Mouse (Mus musculus) layer of hippocampus, adult 2 months (tissue): ENCODE data around the gene Dlx2. TPM values are rescaled to one million over a fixed set of nuclear protein-coding genes. Genes with fewer than 3 reads are reported as not detected.

Experiments used
- DNase-seq, 2 experiments: peaks; one replicate each; pipeline ENCODE4 v3.0.0; 2022; ENCODE audit warnings: low spot score in 2 of 2
- H3K27ac ChIP-seq: fragments of 200-600 bp; 2 replicates; pipeline ENCODE4 v1.8.1; 2022
- H3K4me3 ChIP-seq: fragments of 200-600 bp; 2 replicates; pipeline ENCODE4 v1.8.1; 2022; ENCODE audit warnings: mild to moderate bottlenecking
- CTCF ChIP-seq: fragments of 200-600 bp; conservative IDR thresholded peaks from 2 replicates; pipeline ENCODE4 v1.8.1; 2022; ENCODE audit warnings: antibody characterized with exemption, mild to moderate bottlenecking, moderate library complexity
- long read RNA-seq, 2 experiments: library from polyadenylated mRNA; stranded (forward); transcript quantifications; one replicate each; pipeline ENCODE4 v2.0.0; 2021; ENCODE audit warnings: borderline mapping rate in 2 of 2
- total RNA-seq, 2 experiments: library from RNA; stranded (reverse); gene quantifications; 2 replicates each; pipeline ENCODE4 v1.2.3; 2021

Dlx2 gene
- 1 to 10 TPM; 4.5 to 4.8 TPM for total RNA-seq
- long read RNA-seq, experiment 1, transcript Dlx2-201 (3 exons, 2,473 nt), result major isoform, 9 of 9 reads
- long read RNA-seq, experiment 1, partial matches to known transcripts, result 0 of 9 reads
- long read RNA-seq, experiment 1, other reads (novel, unspliced or antisense), result 0 of 9 reads
- long read RNA-seq, experiment 2, transcript Dlx2-201 (3 exons, 2,473 nt), result major isoform, 10 of 10 reads
- long read RNA-seq, experiment 2, partial matches to known transcripts, result 0 of 10 reads
- long read RNA-seq, experiment 2, other reads (novel, unspliced or antisense), result 0 of 10 reads

DNA sequence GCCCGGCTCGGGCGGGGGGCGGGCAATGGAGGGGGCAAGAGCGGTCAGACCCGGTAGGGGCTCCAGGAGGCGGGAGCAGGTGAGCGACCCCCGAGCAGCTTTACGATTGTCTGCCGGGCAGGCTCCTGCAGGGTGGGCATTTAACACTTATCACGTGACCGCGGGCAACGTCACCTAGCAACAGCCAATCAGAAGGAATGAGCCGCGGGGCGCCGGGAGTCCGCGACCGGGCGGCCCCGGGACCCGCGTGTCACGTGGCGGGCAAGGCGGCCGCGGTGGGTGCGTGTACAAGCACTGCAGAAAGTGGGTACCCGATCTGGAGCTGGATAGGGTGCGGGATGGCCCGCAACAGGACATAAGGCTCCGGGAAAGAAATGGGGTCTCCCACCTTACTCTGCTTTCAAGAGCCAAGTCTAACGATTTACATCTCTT is at the start of gene Dlx2:
TSS of gene Dlx2 (minus strand) at position 115 of the 432 bp plus-strand sequence.
- peak within 1 kb of the TSS; percentile 43 for H3K4me3 ChIP-seq
- TF ChIP-seq CTCF, result no peak
- H3K27ac ChIP-seq, result no peak within 1 kb of the TSS; the same call in 1 of the 2 replicates
- no peak for DNase-seq

DNA sequence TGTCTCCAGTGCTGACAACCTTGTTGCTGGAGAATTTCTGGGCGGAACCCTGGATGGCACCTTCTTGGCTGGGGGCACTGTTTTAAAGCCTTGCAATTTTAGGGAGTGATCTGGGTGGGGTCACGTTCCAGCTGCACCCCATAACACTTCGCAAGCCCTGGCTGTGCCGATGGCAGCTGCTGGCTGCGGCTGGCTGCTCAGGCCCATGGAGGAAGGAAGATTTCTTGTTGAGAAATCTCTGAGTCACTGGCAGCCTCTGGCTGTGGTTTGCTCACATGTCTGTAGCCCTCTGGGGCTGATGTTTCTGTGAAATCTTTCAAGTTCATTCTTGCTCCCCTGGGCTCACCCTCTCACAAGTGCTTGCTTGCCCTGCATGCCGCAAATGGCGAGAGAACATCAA is 47.9 kb upstream of the Dlx2 start:
- no peak for TF ChIP-seq CTCF
- Histone ChIP-seq H3K4me3 (no peak overlapping the region), H3K27ac (no peak overlapping the region)
- no peak for DNase-seq

DNA sequence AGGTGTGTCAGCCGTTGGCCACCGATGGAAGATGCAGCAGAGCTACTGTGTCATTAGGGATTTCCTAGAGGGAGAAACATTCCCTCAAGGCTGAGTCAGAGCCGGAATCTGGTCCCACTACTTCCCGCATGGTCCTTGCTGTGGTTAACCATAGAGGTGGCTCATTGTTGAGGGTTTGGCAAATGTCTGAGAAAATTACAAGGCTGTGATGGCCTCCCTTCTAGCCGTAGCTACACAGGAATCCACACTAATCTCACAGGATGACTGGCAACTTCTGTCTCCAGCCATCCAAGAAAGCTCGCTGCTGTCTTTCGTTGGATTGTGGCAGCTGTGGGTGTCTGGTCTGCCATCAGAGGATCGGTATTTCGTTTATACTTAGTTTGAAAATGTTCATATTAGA is 42.6 kb upstream of the Dlx2 start:
- no peak for DNase-seq
- TF ChIP-seq CTCF, result no peak
- no peak overlapping the region for H3K4me3 ChIP-seq
- no peak overlapping the region for H3K27ac ChIP-seq

DNA sequence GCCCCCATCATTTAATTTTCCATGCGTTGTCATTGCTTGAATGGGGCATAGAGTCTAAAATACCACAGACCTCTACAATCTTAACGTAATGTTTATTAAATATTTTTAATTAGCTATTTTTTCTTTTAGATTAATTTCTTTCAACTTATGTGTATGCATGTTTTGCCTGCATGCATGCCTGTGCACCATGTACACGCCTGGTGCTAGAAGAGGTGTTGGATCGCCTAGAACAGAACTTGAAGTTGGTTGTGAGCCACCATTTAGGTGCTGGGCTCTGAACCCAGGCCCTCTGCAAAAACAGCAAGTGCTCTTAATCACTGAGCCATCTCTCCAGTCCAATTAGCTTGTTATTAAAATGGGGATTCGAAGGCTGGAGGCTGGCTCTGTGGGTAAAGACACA is 34.9 kb upstream of the Dlx2 start:
- no peak for TF ChIP-seq CTCF
- peak overlapping the region; percentile 53 for H3K4me3 ChIP-seq
- H3K27ac ChIP-seq, result peak overlapping the region; percentile 70; the same call in 1 of the 2 replicates
- no peak for DNase-seq

DNA sequence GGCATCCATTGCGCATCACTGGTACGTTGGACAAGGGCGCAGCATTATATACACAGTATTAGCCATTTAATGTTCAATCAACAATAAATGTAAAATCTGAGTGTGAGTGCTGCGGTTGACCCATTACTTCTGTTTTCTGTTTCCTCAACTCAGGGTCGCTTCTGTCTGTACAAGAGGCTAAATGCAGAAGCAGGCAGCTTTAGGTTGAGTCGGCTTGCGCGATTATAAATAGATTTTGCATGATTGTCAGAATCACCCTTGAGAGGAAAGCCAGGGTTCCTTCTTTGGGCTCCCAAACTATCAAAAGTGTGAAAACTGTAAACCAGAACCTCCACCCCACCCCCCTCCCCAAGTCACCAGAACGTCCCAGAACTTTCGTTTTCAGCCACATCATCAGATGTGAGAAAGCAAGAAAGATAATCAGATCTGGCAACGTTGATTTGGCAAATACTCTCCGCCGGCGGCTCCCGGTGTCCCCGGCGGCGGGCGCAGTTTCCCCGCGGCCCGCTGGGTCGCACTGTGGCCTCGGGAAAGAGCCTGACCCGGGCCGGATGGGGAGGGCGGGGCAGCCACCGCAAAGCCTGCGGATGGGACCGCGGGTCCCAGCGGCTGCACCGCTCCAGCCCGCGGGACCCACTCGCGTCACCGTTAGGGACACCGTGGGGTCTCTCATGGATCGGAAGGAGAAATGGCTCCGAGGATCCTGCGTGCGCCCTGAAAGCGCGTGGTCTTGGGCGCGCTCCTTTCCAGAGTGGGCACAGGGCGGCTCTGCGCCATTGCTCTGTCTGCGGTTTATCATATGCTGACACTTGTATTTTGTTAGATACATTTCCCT is 34.3 kb upstream of the Dlx2 start:
- Histone ChIP-seq H3K27ac (peak overlapping the region; percentile 70), H3K4me3 (peak overlapping the region; percentile 53)
- TF ChIP-seq CTCF, result peak; percentile 81
- DNase-seq, result peak; percentile 23 to 65

DNA sequence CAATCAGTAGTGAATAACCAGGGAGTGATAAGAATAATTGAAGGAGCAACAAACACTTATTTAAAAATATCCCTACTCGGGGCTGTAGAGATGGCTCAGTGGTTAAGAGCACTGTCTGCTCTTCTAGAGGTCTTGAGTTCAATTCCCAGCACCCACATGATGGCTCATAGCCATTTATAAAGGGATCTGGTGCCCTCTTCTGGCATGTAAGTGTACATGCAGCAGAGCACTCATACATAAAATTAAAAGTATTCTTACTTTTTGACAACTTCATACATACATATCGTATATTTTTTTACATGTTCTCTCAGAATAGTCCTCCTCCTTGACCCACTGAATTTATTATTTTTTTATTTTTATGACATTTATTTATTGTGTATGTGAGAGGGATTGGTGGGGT is 30.5 kb upstream of the Dlx2 start:
- no peak for DNase-seq
- TF ChIP-seq CTCF, result peak; percentile 47
- Histone ChIP-seq H3K4me3 (no peak overlapping the region), H3K27ac (no peak overlapping the region)

DNA sequence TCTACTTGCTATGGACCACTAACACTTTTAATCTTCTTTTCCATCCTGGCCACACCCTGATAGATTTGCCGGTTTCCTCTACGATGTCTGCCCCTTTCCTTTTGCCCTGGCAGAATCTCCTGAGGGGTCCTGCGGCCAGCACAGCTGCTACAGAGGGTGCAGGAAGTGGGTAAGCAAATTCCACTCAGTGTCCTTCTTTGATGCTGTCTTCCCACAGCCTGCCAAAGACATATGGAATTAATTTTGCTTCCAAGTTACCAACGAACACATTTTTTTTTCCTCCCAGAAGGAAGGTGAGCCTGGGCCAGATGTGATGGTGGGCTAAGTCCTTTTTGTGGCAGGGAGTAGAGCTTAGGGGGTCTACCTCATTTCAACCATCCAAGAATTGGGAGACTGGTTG is 27.2 kb upstream of the Dlx2 start:
- no peak for DNase-seq
- Histone ChIP-seq H3K27ac (no peak overlapping the region), H3K4me3 (no peak overlapping the region)
- TF ChIP-seq CTCF, result no peak

DNA sequence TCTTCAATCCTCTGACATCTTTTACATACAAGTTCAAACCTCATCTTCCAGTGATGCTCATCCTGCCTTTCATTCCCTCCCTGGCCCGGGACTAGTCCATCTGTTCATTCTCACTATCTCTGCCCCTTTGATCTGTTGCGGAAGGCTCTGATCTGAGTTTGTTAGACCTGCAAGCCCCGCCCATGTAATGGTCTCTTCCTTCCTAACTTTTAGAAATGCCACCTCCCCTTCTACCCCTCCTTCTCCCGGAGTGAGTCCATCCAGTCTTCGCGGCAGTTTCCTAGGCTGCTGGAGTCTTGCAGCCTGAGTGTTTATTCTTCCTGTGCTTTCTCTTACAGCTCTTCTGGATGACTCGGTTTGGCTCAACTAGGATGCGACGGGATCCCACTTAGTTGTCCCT is 19.9 kb upstream of the Dlx2 start:
- TF ChIP-seq CTCF, result no peak
- DNase-seq, result no peak
- Histone ChIP-seq H3K27ac (no peak overlapping the region), H3K4me3 (no peak overlapping the region)

DNA sequence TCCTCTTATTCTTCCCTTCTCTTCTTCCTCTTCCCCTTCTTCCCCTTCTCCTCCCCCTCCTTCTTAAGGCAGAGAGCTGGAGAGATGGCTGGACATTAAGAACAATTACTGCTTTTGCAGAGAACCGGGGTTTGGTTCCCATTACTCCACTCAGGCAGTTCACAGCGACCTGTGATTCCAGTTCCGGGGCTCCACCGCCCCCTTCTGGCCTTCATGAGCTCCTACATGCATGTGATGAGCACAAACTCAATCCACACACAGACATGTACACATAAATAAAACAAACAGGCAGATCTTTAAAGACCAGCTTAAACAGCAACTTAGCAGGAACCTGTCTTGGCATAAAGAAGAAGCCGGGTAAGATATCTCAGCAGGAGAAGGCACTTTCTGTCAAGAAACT is 9.5 kb upstream of the Dlx2 start:
- H3K27ac ChIP-seq, result no peak overlapping the region

DNA sequence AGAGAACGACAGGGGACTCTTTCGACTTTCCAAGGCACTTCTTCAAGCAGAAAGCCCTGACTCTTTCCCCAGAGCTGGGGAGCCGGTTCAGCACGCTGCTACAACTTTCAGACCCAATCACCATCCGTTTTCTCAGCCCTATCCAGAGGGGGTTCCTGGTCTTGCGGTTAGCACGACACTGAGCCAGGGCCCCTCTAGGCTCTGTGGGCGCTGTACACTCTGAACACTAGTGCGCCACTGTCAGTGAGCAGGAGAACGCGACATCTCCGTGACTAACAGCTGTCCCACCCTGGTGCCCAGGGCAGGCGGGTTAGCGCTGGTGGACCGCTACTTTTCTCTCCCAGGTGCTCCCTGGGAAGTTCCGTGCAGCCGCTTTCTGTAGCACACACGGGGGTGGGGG is 5.2 kb upstream of the Dlx2 start:
- no peak for TF ChIP-seq CTCF
- no peak for DNase-seq
- H3K4me3 ChIP-seq, result no peak overlapping the region
- H3K27ac ChIP-seq, result no peak overlapping the region

More for the DNA sequence above, 9.5 kb upstream of the Dlx2 start:
- no peak overlapping the region for H3K4me3 ChIP-seq
- DNase-seq, result no peak
- peak; percentile 31 for TF ChIP-seq CTCF

DNA sequence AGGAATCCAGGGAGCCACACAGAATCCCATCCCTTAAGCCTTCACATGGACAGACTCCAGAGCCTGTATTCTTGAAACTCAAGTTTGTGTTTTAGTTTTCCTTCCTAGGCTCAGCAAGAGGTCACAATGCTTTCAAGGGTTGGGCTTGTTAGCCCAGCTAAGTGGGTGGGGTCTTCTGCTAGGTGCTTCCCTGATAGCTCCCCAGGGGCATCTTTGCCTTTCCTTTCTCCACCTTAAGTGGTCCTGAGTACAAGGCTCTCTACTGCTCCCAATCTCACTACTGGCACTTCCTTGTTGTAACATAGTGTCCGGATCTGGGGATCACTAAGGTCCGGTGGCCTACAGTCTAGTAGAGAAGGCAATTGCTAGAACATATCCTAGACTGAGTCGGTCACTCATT is 3.8 kb upstream of the Dlx2 start:
- TF ChIP-seq CTCF, result no peak
- Histone ChIP-seq H3K4me3 (no peak overlapping the region), H3K27ac (no peak overlapping the region)
- DNase-seq, result no peak

DNA sequence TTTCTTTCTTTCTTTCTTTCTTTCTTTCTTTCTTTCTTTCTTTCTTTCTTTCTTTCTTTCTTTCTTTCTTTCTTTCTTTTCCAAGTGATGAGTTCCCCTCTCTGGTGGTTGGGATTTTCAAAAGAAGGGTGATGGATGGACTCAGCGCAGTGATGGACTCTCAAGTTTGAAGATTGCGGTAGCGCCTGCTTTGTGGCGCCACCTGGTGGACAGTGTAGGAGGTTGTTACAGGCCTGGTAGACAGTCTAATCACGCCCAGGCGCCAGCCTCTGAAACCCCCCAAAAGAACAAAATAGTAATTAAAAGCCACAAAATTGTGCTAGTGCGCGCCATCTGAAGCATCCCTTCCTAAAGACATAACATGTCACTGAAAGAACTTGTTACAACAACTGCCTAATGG is 1.3 kb upstream of the Dlx2 start:
- Histone ChIP-seq H3K27ac (no peak overlapping the region), H3K4me3 (no peak overlapping the region)
- peak in 1 of 2 experiments; percentile 63 for DNase-seq
- peak; percentile 78 for TF ChIP-seq CTCF

DNA sequence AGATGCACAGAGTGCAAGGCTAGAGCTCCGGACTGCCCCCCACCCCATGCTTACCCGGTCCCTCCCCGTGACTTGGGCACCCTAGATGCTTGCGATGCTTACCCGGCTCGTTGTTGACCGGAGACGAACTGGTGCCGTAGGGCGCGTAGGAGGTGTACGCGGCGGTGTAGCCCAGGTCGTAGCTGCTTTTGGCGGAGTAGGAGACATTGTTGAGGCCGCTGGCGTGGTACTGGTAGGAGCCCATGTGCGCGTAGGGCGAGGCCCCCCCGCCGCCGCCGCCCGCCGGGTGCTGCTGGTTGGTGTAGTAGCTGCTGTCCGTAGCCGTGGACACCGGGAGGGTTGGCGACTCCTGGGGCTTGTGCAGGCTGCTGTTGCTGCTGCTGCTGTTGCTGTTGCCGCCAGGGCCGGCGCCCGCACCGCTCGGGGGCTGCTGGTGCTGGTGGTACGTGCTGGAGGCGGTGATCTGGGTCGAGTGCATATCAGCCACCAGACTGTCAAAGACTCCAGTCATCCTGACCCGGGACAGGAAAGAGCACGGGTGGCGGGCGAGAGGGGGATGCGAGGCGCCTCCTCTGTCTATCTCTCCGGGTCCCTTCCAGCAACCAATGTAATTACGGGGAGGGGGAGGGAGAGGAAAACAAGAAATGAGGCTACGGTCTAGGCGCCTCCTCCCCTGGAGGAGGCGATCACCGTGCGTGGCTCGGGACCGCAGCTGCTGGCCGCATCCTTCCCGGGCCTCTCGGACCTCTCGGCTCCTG is 493 bp downstream of the Dlx2 start:
- H3K27ac ChIP-seq, result no peak overlapping the region; the same call in 1 of the 2 replicates
- H3K4me3 ChIP-seq, result peak overlapping the region; percentile 43
- no peak for DNase-seq

More for the DNA sequence above, 493 bp downstream of the Dlx2 start:
- TF ChIP-seq CTCF, result no peak
